Mouse (Mus musculus) bone marrow, adult 2 months (tissue): ENCODE data around the gene Nf1.

Source experiments
- CTCF ChIP-seq: fragments of 200-500 bp; IDR thresholded peaks from 2 replicates; pipeline ENCODE4 v1.5.1; 2011; ENCODE audit warnings: low read length, control low read depth; ENCODE audit not compliant: control insufficient read depth, insufficient read depth
- POLR2A ChIP-seq: fragments of 200-500 bp; IDR thresholded peaks from 2 replicates; pipeline ENCODE4 v1.6.1; 2011; ENCODE audit warnings: low read depth, mild to moderate bottlenecking, control low read depth, low read length, borderline replicate concordance; ENCODE audit not compliant: control insufficient read depth

GRCm38 (mm10) chr11:79615871-79616270, 276.4 kb downstream of the Nf1 start:
- no peak for TF ChIP-seq CTCF
- no peak for TF ChIP-seq POLR2A
